Mouse (Mus musculus) embryonic facial prominence, embryonic 14.5 days (tissue): Measurements from ENCODE around the gene Gatad2b. TPM values are rescaled to one million over a fixed set of nuclear protein-coding genes. Genes with fewer than 3 reads are reported as not detected.
"Not testable (repeated sequence)": the region's sequence is repeated elsewhere in the genome, so short reads cannot be mapped to it uniquely, and the experiment has no call there.

Experiments used
- ATAC-seq: fragments of 200-750 bp; cut with Nextera tagmentation; 2 replicates; pipeline ENCODE4 v1.8.0; 2017; ENCODE audit warnings: low read depth, moderate number of reproducible peaks, moderate TSS enrichment
- DNase-seq: peaks from one replicate; pipeline ENCODE4 v3.0.0-alpha.2; 2015; ENCODE audit warnings: low spot score
- H3K27ac ChIP-seq: fragments of 300-500 bp; sonication (generic); replicated peaks from 2 replicates; pipeline ENCODE4 v1.5.1; 2014; ENCODE audit warnings: low read depth, mild to moderate bottlenecking, low read length, moderate library complexity
- H3K27me3 ChIP-seq: fragments of 300-500 bp; sonication (generic); replicated peaks from 2 replicates; pipeline ENCODE4 v1.6.1; 2014; ENCODE audit warnings: low read length; ENCODE audit not compliant: control insufficient read depth, insufficient read depth
- H3K36me3 ChIP-seq: fragments of 300-500 bp; sonication (generic); 2 replicates; pipeline ENCODE4 v1.6.1; 2014; ENCODE audit warnings: low read length, mixed read lengths; ENCODE audit not compliant: control insufficient read depth, insufficient read depth
- H3K4me1 ChIP-seq: fragments of 300-500 bp; sonication (generic); 2 replicates; pipeline ENCODE4 v1.6.1; 2014; ENCODE audit warnings: antibody characterized with exemption, low read length; ENCODE audit not compliant: control insufficient read depth, insufficient read depth
- H3K4me2 ChIP-seq: fragments of 300-500 bp; sonication (generic); 2 replicates; pipeline ENCODE4 v1.6.1; 2014; ENCODE audit warnings: low read depth, mild to moderate bottlenecking, low read length, moderate library complexity, mixed read lengths
- H3K4me3 ChIP-seq: fragments of 300-500 bp; sonication (generic); 2 replicates; pipeline ENCODE4 v1.5.1; 2014; ENCODE audit warnings: low read depth, mild to moderate bottlenecking, low read length
- H3K9ac ChIP-seq: fragments of 300-500 bp; sonication (generic); 2 replicates; pipeline ENCODE4 v1.6.1; 2014; ENCODE audit warnings: low read depth, mild to moderate bottlenecking, low read length, moderate library complexity, mixed read lengths
- H3K9me3 ChIP-seq: fragments of 300-500 bp; sonication (generic); 2 replicates; pipeline ENCODE4 v1.6.1; 2016; ENCODE audit warnings: low read length; ENCODE audit not compliant: control insufficient read depth
- WGBS: fragments of 180-500 bp; shearing (Covaris S2); extraction: QIAGEN DNeasy Blood & Tissue Kit; methylation state at CpG from one replicate; pipeline ENCODE4 v1.1.7; 2014; 5-methylcytosine and 5-hydroxymethylcytosine counted together
- polyA plus RNA-seq: library from polyadenylated mRNA; unstranded; fragments of >200 nt; fragmentation: Nextera tagmentation; extraction: Ambion mirVana; gene quantifications from 2 replicates; pipeline ENCODE4 v1.2.1, GENCODE M21; 2014

Gatad2b gene
- polyA plus RNA-seq: 13.2 and 13.4 TPM in 2 replicates

DNA sequence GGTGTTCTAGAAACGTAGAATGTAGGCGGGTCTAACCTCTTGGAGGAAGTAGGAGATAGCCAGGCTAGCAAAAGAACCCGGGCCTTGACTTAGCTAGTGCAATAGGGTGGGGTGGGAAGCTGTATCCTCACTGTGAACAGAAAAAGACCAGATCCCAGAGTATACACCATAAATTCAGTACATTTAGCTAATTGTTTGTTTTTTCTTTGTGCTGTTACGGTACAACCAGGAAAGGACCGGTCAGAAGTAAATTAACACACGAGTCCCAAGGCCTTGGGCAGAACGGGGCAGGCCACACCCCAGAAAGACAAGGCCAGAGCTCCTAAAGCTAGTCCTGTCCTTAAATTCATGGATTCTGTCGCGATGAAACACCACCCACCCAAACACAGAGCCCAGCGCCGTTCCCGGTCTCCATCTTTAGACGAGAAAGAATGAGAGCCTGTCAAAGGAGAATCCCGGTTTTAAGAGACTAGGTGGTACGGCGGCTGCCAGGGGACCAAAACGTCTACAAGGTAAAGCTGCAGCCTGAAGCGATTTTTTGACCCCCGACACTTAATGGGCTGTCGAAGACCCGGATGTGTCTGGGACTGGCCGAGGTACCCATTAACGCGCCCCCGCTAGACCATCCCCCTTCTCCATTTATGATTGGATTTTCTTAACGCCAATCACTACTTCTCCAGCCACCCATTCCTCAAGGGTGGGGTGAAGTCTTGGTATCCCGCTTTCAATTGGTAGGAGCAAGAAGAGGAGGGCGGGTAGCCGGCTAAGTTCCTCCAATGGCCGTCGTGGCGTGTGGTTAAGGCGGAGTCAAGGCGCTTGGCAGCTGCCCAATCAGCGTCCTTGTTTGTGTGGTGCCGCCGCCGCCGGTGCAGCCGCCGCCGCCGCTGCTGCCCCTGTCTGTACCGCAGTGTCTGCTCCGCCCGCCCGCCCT is at the start of gene Gatad2b:
Gene Gatad2b, plus strand, starts transcription at position 834 of the 931 bp plus-strand sequence.
- Histone ChIP-seq H3K9ac (peak within 1 kb of the TSS; percentile 93), H3K4me3 (peak within 1 kb of the TSS; percentile 83), H3K4me2 (peak within 1 kb of the TSS; percentile 84), H3K36me3 (no peaks in the 10 kb centered on the region), H3K4me1 (peaks cover 15% of the 10 kb centered on the region), H3K27ac (peak within 1 kb of the TSS; percentile 98), H3K9me3 (no peaks in the 10 kb centered on the region), H3K27me3 (no peaks in the 10 kb centered on the region)
- ATAC-seq (peak; percentile 98), DNase-seq (peak; percentile 100)
- under 1% methylated on average over 43 of the region's 47 CpGs for WGBS

DNA sequence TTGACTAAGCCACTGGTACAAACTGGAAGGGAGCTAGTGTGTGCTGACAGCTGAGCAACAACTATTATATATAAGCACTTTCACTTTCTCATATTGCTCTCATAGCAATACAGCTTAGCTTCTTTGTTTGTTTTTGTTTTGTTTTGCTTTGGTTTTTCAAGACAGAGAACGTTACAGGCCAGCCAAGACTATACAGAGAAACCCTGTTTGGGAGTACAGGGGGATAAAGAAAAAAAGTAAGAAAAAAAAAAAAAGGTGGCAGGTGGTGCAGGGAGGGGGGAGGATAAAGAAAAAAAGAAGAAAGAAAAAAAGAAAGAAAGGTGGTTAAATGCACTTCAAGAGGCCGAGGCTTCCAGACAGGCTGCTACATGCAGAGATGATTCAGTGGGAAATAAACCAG is 47.6 kb upstream of the Gatad2b start:
- Histone ChIP-seq H3K9me3 (no peaks in the 10 kb centered on the region), H3K4me1 (peaks cover 16% of the 10 kb centered on the region), H3K27me3 (no peaks in the 10 kb centered on the region), H3K4me3 (no peak overlapping the region), H3K36me3 (peaks cover 7% of the 10 kb centered on the region; the same call in 1 of the 2 replicates), H3K9ac (no peak overlapping the region), H3K27ac (no peak overlapping the region), H3K4me2 (no peak overlapping the region)
- ATAC-seq (no peak), DNase-seq (peak; percentile 47)
- WGBS: 51% methylated on average over 2 of the region's 2 CpGs

DNA sequence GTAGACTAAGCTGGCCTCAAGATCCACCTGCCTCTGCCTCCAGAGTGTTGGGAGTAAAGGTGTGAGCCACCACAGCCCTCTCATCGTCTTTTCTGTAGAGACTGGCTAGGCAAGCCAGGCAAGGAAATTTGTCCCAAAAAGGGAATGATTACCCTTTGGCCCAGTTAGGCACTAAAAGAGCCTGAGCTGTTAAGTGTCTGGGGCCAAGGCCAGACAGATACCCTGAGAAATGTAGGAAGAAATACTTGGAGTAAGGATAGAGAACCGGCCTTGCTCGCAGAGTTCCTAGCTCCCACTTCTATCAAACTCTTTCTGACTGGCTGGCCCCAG is 45.4 kb upstream of the Gatad2b start:
- H3K27ac ChIP-seq: peak overlapping the region; percentile 95
- peak; percentile 12; the same call in 1 of the 2 replicates for ATAC-seq
- no peak for DNase-seq
- 0% methylated on average over 3 of the region's 3 CpGs for WGBS
- H3K27me3 ChIP-seq: no peaks in the 10 kb centered on the region
- no peaks in the 10 kb centered on the region for H3K9me3 ChIP-seq
- peak overlapping the region; percentile 76 for H3K4me3 ChIP-seq
- peak overlapping the region; percentile 74 for H3K4me2 ChIP-seq
- H3K9ac ChIP-seq: peak overlapping the region; percentile 87
- H3K36me3 ChIP-seq: peaks cover 21% of the 10 kb centered on the region
- peaks cover 16% of the 10 kb centered on the region for H3K4me1 ChIP-seq

DNA sequence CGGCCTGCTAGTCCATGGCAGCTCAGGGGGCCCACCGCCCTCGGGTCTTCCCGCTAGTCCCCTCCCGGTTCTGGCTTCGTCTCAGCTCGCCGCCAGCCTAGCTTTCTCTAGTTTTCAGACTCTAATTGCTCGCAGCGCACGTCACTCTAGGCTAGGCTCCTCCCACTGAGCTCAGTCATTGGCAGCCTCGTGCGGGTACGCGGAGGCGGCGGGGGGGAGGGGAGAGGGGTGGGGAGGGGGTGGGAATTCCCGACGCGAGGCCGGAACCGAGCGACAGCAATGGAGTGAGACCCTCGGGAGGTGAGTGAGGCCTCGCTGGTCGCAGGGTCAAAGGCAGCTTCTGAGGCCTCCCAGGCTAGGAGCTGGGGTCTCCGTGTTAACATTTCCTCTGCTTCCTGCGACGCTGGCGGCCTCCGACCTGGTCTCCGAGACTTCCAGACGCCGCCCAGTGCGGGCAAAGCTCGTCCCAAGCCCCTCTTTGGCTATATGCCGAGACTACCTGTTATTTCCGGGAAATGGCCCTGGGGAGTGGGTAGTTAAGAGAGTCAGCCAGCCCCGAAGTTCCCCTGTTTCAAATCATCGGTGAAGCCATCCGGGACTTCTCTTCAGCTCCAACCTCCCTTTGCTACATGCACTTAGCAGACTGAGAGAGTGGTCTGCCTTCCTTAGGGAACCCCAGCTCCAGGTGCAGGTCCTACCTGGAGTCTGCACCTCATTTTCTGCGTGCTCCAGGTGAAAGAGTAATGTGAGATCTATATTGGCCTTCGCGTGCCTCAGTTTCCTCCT is 44.8 kb upstream of the Gatad2b start, which contains the start of gene Slc39a1:
Gene Slc39a1, plus strand, starts transcription at position 213 of the 786 bp plus-strand sequence.
- Histone ChIP-seq H3K36me3 (peaks cover 21% of the 10 kb centered on the region), H3K27me3 (no peaks in the 10 kb centered on the region), H3K9me3 (no peaks in the 10 kb centered on the region), H3K9ac (peak within 1 kb of the TSS; percentile 87), H3K4me3 (peak within 1 kb of the TSS; percentile 76), H3K4me1 (peaks cover 11% of the 10 kb centered on the region), H3K27ac (peak within 1 kb of the TSS; percentile 95), H3K4me2 (peak within 1 kb of the TSS; percentile 74)
- peak; percentile 94 for ATAC-seq
- under 1% methylated on average over 29 of the region's 44 CpGs for WGBS
- DNase-seq: peak; percentile 99

GRCm38 (mm10) chr3:90248746-90249100 is 44.3 kb upstream of the Gatad2b start:
- 3% methylated on average over 9 of the region's 10 CpGs for WGBS
- peak overlapping the region; percentile 95 for H3K27ac ChIP-seq
- H3K36me3 ChIP-seq: peaks cover 21% of the 10 kb centered on the region
- H3K9ac ChIP-seq: peak overlapping the region; percentile 87
- H3K9me3 ChIP-seq: no peaks in the 10 kb centered on the region
- no peaks in the 10 kb centered on the region for H3K27me3 ChIP-seq
- ATAC-seq (no peak), DNase-seq (peak; percentile 48)
- H3K4me1 ChIP-seq: peaks cover 5% of the 10 kb centered on the region
- H3K4me2 ChIP-seq: peak overlapping the region; percentile 74
- H3K4me3 ChIP-seq: peak overlapping the region; percentile 76

GRCm38 (mm10) chr3:90250791-90251190 is 42.2 kb upstream of the Gatad2b start:
- no peaks in the 10 kb centered on the region for H3K27me3 ChIP-seq
- no peak overlapping the region for H3K4me3 ChIP-seq
- H3K27ac ChIP-seq: no peak overlapping the region
- H3K9me3 ChIP-seq: no peaks in the 10 kb centered on the region
- H3K4me1 ChIP-seq: peaks cover 13% of the 10 kb centered on the region; the same call in 1 of the 2 replicates
- no peak overlapping the region for H3K9ac ChIP-seq
- 78% methylated on average over 6 of the region's 6 CpGs for WGBS
- H3K36me3 ChIP-seq: peaks cover 21% of the 10 kb centered on the region
- no peak for DNase-seq
- no peak for ATAC-seq
- H3K4me2 ChIP-seq: no peak overlapping the region

DNA sequence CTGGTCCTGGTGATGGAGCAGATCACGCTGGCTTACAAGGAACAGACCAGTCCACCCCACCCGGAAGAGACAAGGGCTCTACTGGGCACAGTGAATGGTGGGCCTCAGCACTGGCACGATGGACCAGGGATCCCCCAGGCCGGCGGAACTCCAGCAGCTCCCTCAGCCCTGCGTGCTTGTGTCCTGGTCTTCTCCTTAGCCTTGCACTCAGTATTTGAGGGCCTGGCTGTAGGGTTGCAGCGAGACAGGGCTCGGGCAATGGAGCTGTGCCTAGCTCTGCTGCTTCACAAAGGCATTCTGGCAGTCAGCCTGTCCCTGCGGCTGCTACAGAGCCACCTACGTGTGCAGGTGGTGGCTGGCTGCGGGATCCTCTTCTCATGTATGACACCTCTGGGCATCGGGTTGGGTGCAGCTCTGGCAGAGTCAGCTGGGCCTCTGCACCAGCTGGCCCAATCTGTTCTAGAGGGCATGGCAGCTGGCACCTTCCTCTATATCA is 41.2 kb upstream of the Gatad2b start:
- ATAC-seq, H3K9ac ChIP-seq: not testable (repeated sequence)
- WGBS: 98% methylated on average over 8 of the region's 12 CpGs

DNA sequence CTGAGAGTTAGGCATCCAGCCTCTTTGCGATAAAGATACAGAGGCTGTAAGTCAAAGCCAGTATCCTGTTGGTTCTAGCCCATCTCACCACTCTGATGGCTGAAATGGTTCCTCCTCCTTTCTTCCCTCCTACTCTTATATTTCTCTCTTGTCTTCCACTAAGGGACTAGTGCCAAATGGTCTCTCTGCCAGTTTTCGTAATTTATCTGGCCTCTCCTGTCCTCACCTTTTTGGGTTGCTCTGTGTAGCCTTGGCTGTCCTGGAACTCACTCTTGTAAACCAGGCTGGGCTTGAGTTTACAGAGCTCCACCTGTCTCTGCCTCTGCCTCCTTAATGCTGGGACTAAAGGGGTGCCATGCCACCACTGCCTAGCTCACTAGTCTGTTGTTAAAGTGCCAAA is 40.3 kb upstream of the Gatad2b start:
- not testable (repeated sequence) for DNase-seq, H3K4me2 ChIP-seq

More for the DNA sequence above, 41.2 kb upstream of the Gatad2b start:
- H3K9me3 ChIP-seq, H3K4me3 ChIP-seq, H3K27ac ChIP-seq, H3K4me2 ChIP-seq, DNase-seq, H3K27me3 ChIP-seq: not testable (repeated sequence)
- H3K36me3 ChIP-seq: peaks cover 24% of the 10 kb centered on the region
- H3K4me1 ChIP-seq: peaks cover 15% of the 10 kb centered on the region; the same call in 1 of the 2 replicates

More for the DNA sequence above, 40.3 kb upstream of the Gatad2b start:
- ATAC-seq, H3K27ac ChIP-seq, H3K9ac ChIP-seq, H3K9me3 ChIP-seq, H3K27me3 ChIP-seq, H3K4me3 ChIP-seq: not testable (repeated sequence)
- Histone ChIP-seq H3K4me1 (peaks cover 15% of the 10 kb centered on the region; the same call in 1 of the 2 replicates), H3K36me3 (peaks cover 32% of the 10 kb centered on the region)
- 96% methylated on average over 2 of the region's 2 CpGs for WGBS
